Mouse (Mus musculus) hindbrain, postnatal 0 days (tissue): ENCODE data around the gene Otub1. TPM values are rescaled to one million over a fixed set of nuclear protein-coding genes. Genes with fewer than 3 reads are reported as not detected.
A peak's percentile ranks its signal among the peaks of the same experiment; 100 is the strongest.

Experiments used
- ATAC-seq: fragments of 200-750 bp; cut with Nextera tagmentation; 2 replicates; pipeline ENCODE4 v1.8.0; 2017; ENCODE audit warnings: mild to moderate bottlenecking, moderate TSS enrichment, moderate library complexity
- DNase-seq: peaks from one replicate; pipeline ENCODE4 v3.0.0-alpha.2; 2015; ENCODE audit warnings: low spot score
- H3K27ac ChIP-seq: fragments of 300-500 bp; sonication (generic); 2 replicates; pipeline ENCODE4 v1.5.1; 2014; ENCODE audit warnings: mild to moderate bottlenecking
- H3K27me3 ChIP-seq: fragments of 300-500 bp; sonication (generic); 2 replicates; pipeline ENCODE4 v1.6.1; 2014; ENCODE audit warnings: low read length, mixed read lengths; ENCODE audit not compliant: insufficient read depth
- H3K36me3 ChIP-seq: fragments of 300-500 bp; sonication (generic); 2 replicates; pipeline ENCODE4 v1.6.1; 2014; ENCODE audit warnings: low read length, mixed read lengths; ENCODE audit not compliant: insufficient read depth
- H3K4me1 ChIP-seq: fragments of 300-500 bp; sonication (generic); 2 replicates; pipeline ENCODE4 v1.6.1; 2014; ENCODE audit warnings: antibody characterized with exemption, low read length, mixed read lengths; ENCODE audit not compliant: insufficient read depth
- H3K4me2 ChIP-seq: fragments of 300-500 bp; sonication (generic); 2 replicates; pipeline ENCODE4 v1.6.1; 2014; ENCODE audit warnings: low read depth, mild to moderate bottlenecking, low read length, moderate library complexity, mixed read lengths
- H3K4me3 ChIP-seq: fragments of 300-500 bp; sonication (generic); 2 replicates; pipeline ENCODE4 v1.5.1; 2014; ENCODE audit warnings: low read length
- H3K9ac ChIP-seq: fragments of 300-500 bp; sonication (generic); replicated peaks from 2 replicates; pipeline ENCODE4 v1.6.1; 2014; ENCODE audit warnings: mild to moderate bottlenecking, low read length, moderate library complexity, mixed read lengths
- H3K9me3 ChIP-seq: fragments of 300-500 bp; sonication (generic); 2 replicates; pipeline ENCODE4 v1.6.1; 2016; ENCODE audit warnings: low read length, mixed read lengths
- CTCF ChIP-seq: IDR thresholded peaks from 2 replicates; pipeline ENCODE4 v1.5.1; 2016; ENCODE audit warnings: antibody characterized with exemption, control low read depth, low read depth
- WGBS: fragments of 180-500 bp; shearing (Covaris S2); extraction: QIAGEN DNeasy Blood & Tissue Kit; methylation state at CpG from one replicate; pipeline ENCODE4 v1.1.7; 2014; 5-methylcytosine and 5-hydroxymethylcytosine counted together
- polyA plus RNA-seq: library from polyadenylated mRNA; unstranded; fragments of >200 nt; fragmentation: Nextera tagmentation; extraction: Ambion mirVana; gene quantifications from 2 replicates; pipeline ENCODE4 v1.2.1, GENCODE M21; 2015
- total RNA-seq: library from RNA; depleted of rRNA; stranded (reverse); fragments of >200 nt; gene quantifications from 2 replicates; pipeline ENCODE4 v1.2.3, GENCODE M21; 2014

Otub1 gene
- total and polyA plus RNA-seq, 2 experiments from 2014 or later = 233 to 253 TPM

DNA sequence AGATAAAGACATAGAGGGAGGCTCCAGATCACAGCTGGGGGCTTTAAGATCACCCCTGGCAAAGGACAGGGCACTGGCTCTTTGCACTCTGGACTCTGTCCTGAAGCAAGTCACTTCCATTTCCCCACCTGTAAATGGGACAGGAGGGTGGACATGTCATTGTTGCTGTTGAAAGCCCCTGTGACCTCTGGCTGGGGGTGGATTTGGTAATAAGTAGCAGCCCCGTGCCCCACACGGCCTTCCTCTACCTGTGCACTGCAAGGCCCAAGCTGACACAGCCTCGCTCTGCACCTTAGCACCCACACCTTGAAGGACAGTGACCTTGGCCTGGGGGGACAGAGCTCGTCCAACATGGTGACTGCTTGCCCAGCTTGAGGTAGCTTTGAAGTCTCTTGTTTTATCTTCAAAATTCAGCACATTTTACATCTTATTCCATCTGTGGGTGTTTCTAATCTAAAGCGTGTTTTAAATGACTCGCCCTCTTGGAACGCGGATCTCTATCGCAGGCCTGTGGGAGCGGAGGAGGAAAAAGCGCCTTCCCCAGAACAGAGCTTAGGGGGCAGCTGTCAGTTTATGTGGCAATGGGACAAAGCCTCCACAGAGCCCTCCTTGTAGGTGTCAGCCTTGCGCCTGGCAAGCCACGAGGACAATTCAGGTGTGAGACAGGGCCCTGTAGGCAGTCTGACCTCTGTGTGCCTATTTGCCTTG is 28.2 kb downstream of the Otub1 start:
- ATAC-seq = no peak
- Histone ChIP-seq H3K27ac (no peak overlapping the region), H3K27me3 (no peaks in the 10 kb centered on the region; the same call in 1 of the 2 replicates), H3K4me3 (no peak overlapping the region), H3K9ac (no peak overlapping the region), H3K36me3 (no peaks in the 10 kb centered on the region), H3K9me3 (no peaks in the 10 kb centered on the region), H3K4me1 (peaks cover 22% of the 10 kb centered on the region; the same call in 1 of the 2 replicates), H3K4me2 (no peak overlapping the region)
- 64% methylated on average over 13 of the region's 13 CpGs for WGBS
- no peak for TF ChIP-seq CTCF
- DNase-seq = no peak

DNA sequence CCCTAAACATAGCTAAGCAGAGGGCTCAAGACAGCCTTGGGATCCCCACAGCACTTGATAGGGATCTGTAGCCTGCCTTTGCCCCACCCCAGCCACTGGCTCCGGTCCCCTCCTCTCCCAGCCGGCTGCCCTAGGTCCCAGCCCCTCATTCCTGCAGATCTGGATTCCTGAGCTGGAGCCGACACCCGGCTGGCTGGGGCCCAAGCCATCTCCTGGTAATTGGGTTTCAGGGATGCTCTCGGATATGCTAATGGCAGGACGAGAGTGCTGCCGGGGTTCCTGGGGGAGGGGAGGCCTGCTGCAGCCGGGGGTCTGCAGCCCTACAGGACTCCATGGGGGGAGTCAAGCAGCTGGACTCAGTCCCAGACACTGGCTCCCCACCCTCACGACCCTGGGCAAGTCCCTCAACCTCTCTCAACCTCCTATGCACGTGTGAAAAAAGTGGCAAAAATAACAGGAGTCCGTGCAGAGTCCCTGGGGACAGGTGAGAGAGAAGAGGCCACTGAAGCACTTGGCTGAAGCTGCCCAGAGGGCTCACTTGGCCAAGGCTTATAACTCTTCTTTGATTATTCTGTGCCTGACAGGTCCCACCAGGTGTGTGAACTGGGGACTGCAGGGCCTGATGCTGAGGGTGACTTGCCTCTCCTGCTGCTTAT is 29.9 kb downstream of the Otub1 start:
- Histone ChIP-seq H3K9me3 (no peaks in the 10 kb centered on the region), H3K4me1 (peaks cover 26% of the 10 kb centered on the region), H3K4me2 (no peak overlapping the region), H3K27ac (no peak overlapping the region), H3K9ac (no peak overlapping the region), H3K36me3 (no peaks in the 10 kb centered on the region), H3K4me3 (no peak overlapping the region), H3K27me3 (no peaks in the 10 kb centered on the region; the same call in 1 of the 2 replicates)
- TF ChIP-seq CTCF = no peak
- ATAC-seq (no peak), DNase-seq (peak; percentile 53)
- 7% methylated on average over 11 of the region's 11 CpGs for WGBS

DNA sequence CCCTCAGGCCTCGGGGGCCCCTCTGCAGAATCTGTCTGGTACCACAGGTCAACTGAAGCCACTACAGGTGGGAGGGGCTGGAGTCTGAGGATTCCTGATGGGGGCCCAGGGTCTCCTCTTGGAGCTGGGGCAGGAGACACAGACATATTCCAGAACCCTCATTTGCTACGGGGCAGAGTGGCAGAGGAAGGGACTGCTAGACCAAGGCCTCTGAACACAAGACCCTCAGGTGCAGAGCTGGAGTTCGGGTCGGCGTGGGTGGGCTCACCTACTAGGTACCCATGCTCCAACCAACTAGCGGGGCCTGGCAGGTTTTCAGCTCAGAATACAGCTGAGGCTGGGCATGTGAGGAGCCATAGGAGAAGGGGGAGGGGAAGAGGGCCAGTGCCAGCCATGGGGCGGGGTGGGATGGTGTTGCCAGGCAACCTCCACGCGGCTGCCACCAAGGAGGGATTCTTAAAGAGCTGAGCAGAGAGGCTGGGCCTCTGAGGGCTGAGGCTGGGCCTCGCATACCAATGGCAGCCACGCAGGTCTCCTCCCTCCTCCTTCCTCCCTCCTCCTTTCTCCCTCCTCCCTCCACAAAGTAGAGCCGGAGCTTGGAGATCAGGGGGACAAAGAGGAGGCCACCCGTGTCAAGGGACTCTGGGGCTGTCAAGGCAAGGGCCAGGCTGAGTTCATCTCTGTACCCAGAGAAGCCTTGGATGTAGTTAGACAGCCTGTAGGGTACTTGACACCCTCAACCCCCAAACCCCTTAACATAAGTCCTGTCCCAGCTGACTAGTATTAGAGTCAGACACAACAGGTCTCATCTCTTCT is 33.9 kb downstream of the Otub1 start:
- H3K27ac ChIP-seq = no peak overlapping the region
- ATAC-seq (peak; percentile 92), DNase-seq (peak; percentile 84)
- TF ChIP-seq CTCF = no peak
- H3K9ac ChIP-seq = no peak overlapping the region
- H3K27me3 ChIP-seq = no peaks in the 10 kb centered on the region
- H3K9me3 ChIP-seq = no peaks in the 10 kb centered on the region
- H3K36me3 ChIP-seq = no peaks in the 10 kb centered on the region
- peaks cover 19% of the 10 kb centered on the region for H3K4me1 ChIP-seq
- WGBS = 9% methylated on average over 13 of the region's 13 CpGs
- H3K4me2 ChIP-seq = no peak overlapping the region
- no peak overlapping the region for H3K4me3 ChIP-seq

DNA sequence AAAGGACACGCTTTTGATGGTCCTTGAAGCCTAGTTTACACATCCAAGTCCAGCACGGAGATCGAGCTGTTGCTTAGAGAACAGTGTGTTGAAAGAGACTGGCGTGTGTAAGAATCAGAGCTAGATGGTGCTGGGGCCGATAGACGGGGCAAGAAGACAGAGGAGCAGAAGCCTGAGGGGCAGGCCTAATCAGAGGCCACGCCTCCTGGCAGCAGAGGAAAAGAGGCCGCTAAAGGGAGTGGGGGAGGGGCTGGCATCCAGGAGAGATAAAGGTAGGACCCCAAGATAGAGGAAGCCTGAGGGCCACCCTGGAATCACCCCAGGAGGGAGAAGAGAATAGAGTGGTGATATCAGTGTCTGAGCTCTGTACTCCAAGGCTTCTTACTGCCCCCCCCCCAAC is 34.7 kb downstream of the Otub1 start:
- H3K4me2 ChIP-seq = no peak overlapping the region
- no peak overlapping the region for H3K4me3 ChIP-seq
- ATAC-seq (0 out of 2 replicates have a peak, but pooled peaks have one; percentile 1), DNase-seq (no peak)
- 17% methylated on average over 8 of the region's 8 CpGs for WGBS
- H3K4me1 ChIP-seq = peaks cover 19% of the 10 kb centered on the region
- no peak overlapping the region for H3K27ac ChIP-seq
- TF ChIP-seq CTCF = no peak
- H3K9ac ChIP-seq = no peak overlapping the region
- no peaks in the 10 kb centered on the region for H3K36me3 ChIP-seq
- no peaks in the 10 kb centered on the region for H3K27me3 ChIP-seq
- no peaks in the 10 kb centered on the region for H3K9me3 ChIP-seq

DNA sequence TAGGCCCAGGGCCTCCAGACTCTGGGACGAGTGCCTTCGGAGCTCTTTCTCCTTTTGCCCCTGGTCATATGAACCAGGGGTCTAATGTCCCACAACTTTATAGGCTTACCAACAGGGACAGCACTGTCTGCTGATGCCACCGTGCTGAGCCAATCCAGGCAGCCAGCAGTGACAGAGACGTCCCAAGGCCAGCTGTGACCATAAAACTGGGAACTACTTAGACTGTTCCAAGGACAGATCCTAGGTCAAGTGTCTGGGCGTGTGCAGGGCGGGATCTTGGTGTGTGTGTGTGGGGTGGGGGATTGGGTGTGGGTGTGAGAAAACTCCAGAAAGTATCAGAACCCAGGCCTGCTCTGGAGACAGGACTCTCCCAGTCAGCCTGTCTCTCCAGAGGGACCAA is 35.2 kb downstream of the Otub1 start:
- DNase-seq = no peak
- no peak overlapping the region for H3K4me2 ChIP-seq
- no peak overlapping the region for H3K9ac ChIP-seq
- no peaks in the 10 kb centered on the region for H3K27me3 ChIP-seq
- no peak overlapping the region for H3K27ac ChIP-seq
- WGBS = 79% methylated on average over 6 of the region's 6 CpGs
- no peak overlapping the region for H3K4me3 ChIP-seq
- H3K36me3 ChIP-seq = no peaks in the 10 kb centered on the region
- no peak for TF ChIP-seq CTCF
- peaks cover 14% of the 10 kb centered on the region for H3K4me1 ChIP-seq
- no peak for ATAC-seq
- H3K9me3 ChIP-seq = no peaks in the 10 kb centered on the region

DNA sequence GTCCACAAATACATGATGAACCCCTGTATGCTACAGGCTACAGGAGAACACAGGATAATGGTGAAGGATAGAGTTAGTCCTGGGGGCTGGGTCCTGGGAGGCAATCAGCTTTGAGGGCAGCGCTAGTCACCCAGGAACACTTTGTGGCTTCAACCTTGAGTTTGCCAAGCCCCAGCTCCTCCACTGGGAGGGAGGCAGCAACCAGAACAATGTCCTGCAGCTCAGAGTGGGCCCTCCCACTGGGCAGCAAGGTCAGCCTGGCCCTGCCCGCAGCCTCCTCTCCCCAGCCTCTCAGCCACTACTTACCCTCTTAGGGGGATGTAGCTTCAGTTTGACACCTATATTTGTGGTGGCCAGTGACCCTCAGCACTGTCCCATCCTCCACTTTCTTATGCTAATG is 37.7 kb downstream of the Otub1 start:
- H3K27ac ChIP-seq = no peak overlapping the region
- ATAC-seq (no peak), DNase-seq (no peak)
- no peak overlapping the region for H3K4me2 ChIP-seq
- no peaks in the 10 kb centered on the region for H3K27me3 ChIP-seq
- TF ChIP-seq CTCF = no peak
- no peaks in the 10 kb centered on the region for H3K36me3 ChIP-seq
- H3K4me3 ChIP-seq = no peak overlapping the region
- 34% methylated on average over 2 of the region's 2 CpGs for WGBS
- peaks cover 18% of the 10 kb centered on the region for H3K4me1 ChIP-seq
- no peaks in the 10 kb centered on the region for H3K9me3 ChIP-seq
- H3K9ac ChIP-seq = no peak overlapping the region
